Mouse (Mus musculus): ENCODE measurements at regions not wholly inside any gene's neighbourhood (a gene's known extent, or its start where the extent isn't known, plus 50 kb on each side); places are given as distances from the start of the nearest gene placed in this dataset.

GRCm38 (mm10) chr15:49043035-49043434, 4841.7 kb upstream of the Gm7489 start:
- no peak for DNase-seq

GRCm38 (mm10) chr15:49065069-49065468, 4819.6 kb upstream of the Gm7489 start:
- no peak for DNase-seq

GRCm38 (mm10) chr15:49065875-49066274, 4818.8 kb upstream of the Gm7489 start:
- peak; percentile 12 for DNase-seq

GRCm38 (mm10) chr15:49066367-49066766, 4818.3 kb upstream of the Gm7489 start:
- DNase-seq = no peak
